Mouse (Mus musculus) testis, adult 2 months (tissue): ENCODE measurements around the gene Acnat1.

Source experiments
- CTCF ChIP-seq: fragments of 200-500 bp; IDR thresholded peaks from 2 replicates; pipeline ENCODE4 v1.5.1; 2012; ENCODE audit warnings: low read depth, mild to moderate bottlenecking, inconsistent platforms, low read length, moderate library complexity; ENCODE audit not compliant: control insufficient read depth, insufficient read depth, insufficient replicate concordance
- POLR2A ChIP-seq: fragments of 200-500 bp; IDR thresholded peaks from 2 replicates; pipeline ENCODE4 v1.6.1; 2012; ENCODE audit warnings: low read depth, mild to moderate bottlenecking, inconsistent platforms, low read length, moderate library complexity; ENCODE audit not compliant: control insufficient read depth

DNA sequence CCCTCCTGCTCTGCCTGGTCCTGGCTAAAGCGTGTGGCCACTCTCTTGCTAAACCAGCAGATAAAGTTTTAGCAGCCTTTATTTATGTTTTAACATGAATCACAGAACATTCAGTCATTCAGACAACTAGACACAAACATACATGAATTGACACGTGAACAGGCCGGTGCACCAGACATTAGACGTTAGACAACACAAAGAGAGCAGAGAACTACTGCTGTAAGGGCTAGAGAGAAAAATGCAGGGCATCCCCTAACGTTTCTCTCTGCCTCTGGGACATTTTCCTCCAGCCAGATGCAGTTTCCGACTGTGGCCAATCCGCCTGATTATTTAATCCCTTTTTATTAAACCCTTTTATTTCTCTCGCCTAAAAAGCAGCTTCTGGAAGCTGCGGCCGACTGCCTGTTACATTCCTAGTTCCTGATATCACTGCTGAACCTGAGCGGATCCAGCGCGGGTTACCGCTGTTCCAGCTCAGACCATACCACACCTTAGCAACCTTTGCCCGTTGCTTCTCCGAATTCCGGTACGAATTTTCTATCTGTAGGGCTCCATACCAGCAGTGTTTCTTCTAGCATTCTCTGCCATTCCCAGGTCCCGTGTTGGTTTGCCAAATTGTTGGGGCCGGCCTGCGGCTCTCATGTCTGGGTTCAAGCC, 6.5 kb upstream of the Acnat1 start:
- TF ChIP-seq POLR2A (no peak), CTCF (no peak)
